Mouse (Mus musculus): ENCODE measurements around the gene Rnf114. TPM values are rescaled to one million over a fixed set of nuclear protein-coding genes. Genes with fewer than 3 reads are reported as not detected.
A peak's percentile ranks its signal among the peaks of the same experiment; 100 is the strongest.

Gene Rnf114
- polyA plus RNA-seq, 1 experiment from 2014 or later: 150 TPM

- Histone ChIP-seq H3K27ac (ENCODE audit: low read depth, low read length) (no peak overlapping the region), H3K36me3 (ENCODE audit: control insufficient read depth, insufficient read depth, low read length) (peaks cover 8% of the 10 kb centered on the region), H3K9me3 (ENCODE audit: control insufficient read depth, low read length) (no peaks in the 10 kb centered on the region), H3K4me2 (no peak overlapping the region), H3K4me1 (ENCODE audit: control insufficient read depth, insufficient read depth, low read length) (no peaks in the 10 kb centered on the region), H3K27me3 (ENCODE audit: control insufficient read depth, insufficient read depth, low read length) (no peaks in the 10 kb centered on the region), H3K4me3 (ENCODE audit: low read depth, low read length) (no peak overlapping the region), H3K9ac (ENCODE audit: low read length) (no peak overlapping the region)
- 96% methylated on average over 27 of the region's 27 CpGs for WGBS
- ATAC-seq (ENCODE audit: low FRiP score): no peak
- no peak for DNase-seq (ENCODE audit: low spot score, missing footprints)
Measured at GRCm38 (mm10) chr2:167483081-167483826, 9.2 kb upstream of the Rnf114 start.

- Histone ChIP-seq H3K27me3 (ENCODE audit: control insufficient read depth, insufficient read depth, low read length) (no peaks in the 10 kb centered on the region), H3K4me3 (ENCODE audit: low read depth, low read length) (no peak overlapping the region), H3K4me1 (ENCODE audit: control insufficient read depth, insufficient read depth, low read length) (no peaks in the 10 kb centered on the region), H3K27ac (ENCODE audit: low read depth, low read length) (no peak overlapping the region), H3K9ac (ENCODE audit: low read length) (no peak overlapping the region), H3K36me3 (ENCODE audit: control insufficient read depth, insufficient read depth, low read length) (peaks cover 8% of the 10 kb centered on the region), H3K4me2 (no peak overlapping the region), H3K9me3 (ENCODE audit: control insufficient read depth, low read length) (no peaks in the 10 kb centered on the region)
- ATAC-seq (ENCODE audit: low FRiP score) (no peak), DNase-seq (ENCODE audit: low spot score, missing footprints) (no peak)
- 94% methylated on average over 24 of the region's 24 CpGs for WGBS
Measured at GRCm38 (mm10) chr2:167483827-167484410, 8.5 kb upstream of the Rnf114 start.

DNA sequence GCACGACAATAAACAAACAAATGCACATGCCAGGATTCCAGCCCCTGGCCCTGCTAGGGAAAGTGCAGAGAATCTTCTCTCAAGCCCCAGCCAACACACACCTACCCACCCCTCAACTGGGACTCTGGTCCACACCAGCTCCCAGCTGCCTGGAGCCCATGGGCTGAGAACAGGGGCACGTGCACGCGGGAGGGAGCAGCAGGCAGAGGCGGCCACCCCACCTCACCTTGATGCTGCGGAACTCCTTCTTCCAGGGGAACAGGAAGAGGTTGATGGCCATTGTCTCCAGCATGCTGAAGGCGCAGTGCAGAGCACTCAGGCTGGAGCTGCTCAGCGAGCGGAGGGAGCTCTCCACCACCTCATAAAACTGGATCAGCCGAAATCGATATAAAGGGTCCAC lies 7.5 kb upstream of the Rnf114 start:
- DNase-seq (ENCODE audit: low spot score, missing footprints) (no peak), ATAC-seq (ENCODE audit: low FRiP score) (no peak)
- Histone ChIP-seq H3K9me3 (ENCODE audit: control insufficient read depth, low read length) (no peaks in the 10 kb centered on the region), H3K4me1 (ENCODE audit: control insufficient read depth, insufficient read depth, low read length) (no peaks in the 10 kb centered on the region), H3K36me3 (ENCODE audit: control insufficient read depth, insufficient read depth, low read length) (peaks cover 8% of the 10 kb centered on the region), H3K27me3 (ENCODE audit: control insufficient read depth, insufficient read depth, low read length) (no peaks in the 10 kb centered on the region), H3K9ac (ENCODE audit: low read length) (no peak overlapping the region), H3K27ac (ENCODE audit: low read depth, low read length) (no peak overlapping the region), H3K4me3 (ENCODE audit: low read depth, low read length) (no peak overlapping the region), H3K4me2 (no peak overlapping the region)
- 95% methylated on average over 11 of the region's 11 CpGs for WGBS

GRCm38 (mm10) chr2:167485501-167486377 lies 6.7 kb upstream of the Rnf114 start:
- Histone ChIP-seq H3K4me2 (no peak overlapping the region), H3K4me1 (ENCODE audit: control insufficient read depth, insufficient read depth, low read length) (no peaks in the 10 kb centered on the region), H3K27ac (ENCODE audit: low read depth, low read length) (no peak overlapping the region), H3K36me3 (ENCODE audit: control insufficient read depth, insufficient read depth, low read length) (peaks cover 8% of the 10 kb centered on the region), H3K9me3 (ENCODE audit: control insufficient read depth, low read length) (no peaks in the 10 kb centered on the region), H3K4me3 (ENCODE audit: low read depth, low read length) (no peak overlapping the region), H3K9ac (ENCODE audit: low read length) (no peak overlapping the region), H3K27me3 (ENCODE audit: control insufficient read depth, insufficient read depth, low read length) (no peaks in the 10 kb centered on the region)
- DNase-seq (ENCODE audit: low spot score, missing footprints) (no peak), ATAC-seq (ENCODE audit: low FRiP score) (no peak)
- WGBS: 90% methylated on average over 7 of the region's 7 CpGs

DNA sequence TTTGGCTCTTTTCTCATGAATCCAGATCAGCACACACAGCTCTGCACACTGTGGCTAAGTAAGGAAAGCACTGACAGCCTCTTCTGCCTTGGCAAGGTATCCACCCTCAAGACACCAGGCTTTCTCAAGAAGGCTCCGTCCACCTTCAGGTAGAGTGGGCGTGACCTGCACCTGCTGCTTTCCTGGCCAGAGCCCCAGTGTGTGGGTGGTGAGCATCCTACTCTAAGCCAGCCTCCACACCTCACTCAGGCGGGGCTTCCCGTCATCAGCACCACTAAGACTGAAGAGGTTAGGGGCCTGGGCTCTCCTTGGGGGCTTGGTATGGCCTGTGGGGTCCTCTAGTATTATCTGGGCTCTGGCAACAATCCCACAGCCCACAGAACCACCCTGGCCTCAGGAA lies 5.9 kb upstream of the Rnf114 start:
- Histone ChIP-seq H3K4me1 (ENCODE audit: control insufficient read depth, insufficient read depth, low read length) (peaks cover 6% of the 10 kb centered on the region), H3K4me2 (no peak overlapping the region), H3K27me3 (ENCODE audit: control insufficient read depth, insufficient read depth, low read length) (no peaks in the 10 kb centered on the region), H3K9ac (ENCODE audit: low read length) (no peak overlapping the region), H3K27ac (ENCODE audit: low read depth, low read length) (no peak overlapping the region), H3K36me3 (ENCODE audit: control insufficient read depth, insufficient read depth, low read length) (peaks cover 8% of the 10 kb centered on the region), H3K9me3 (ENCODE audit: control insufficient read depth, low read length) (no peaks in the 10 kb centered on the region), H3K4me3 (ENCODE audit: low read depth, low read length) (no peak overlapping the region)
- 93% methylated on average over 4 of the region's 4 CpGs for WGBS
- ATAC-seq (ENCODE audit: low FRiP score): no peak
- no peak for DNase-seq (ENCODE audit: low spot score, missing footprints)

GRCm38 (mm10) chr2:167487551-167487950 lies 4.9 kb upstream of the Rnf114 start:
- ATAC-seq (ENCODE audit: low FRiP score) (no peak), DNase-seq (ENCODE audit: low spot score, missing footprints) (no peak)
- Histone ChIP-seq H3K9ac (ENCODE audit: low read length) (no peak overlapping the region), H3K9me3 (ENCODE audit: control insufficient read depth, low read length) (no peaks in the 10 kb centered on the region), H3K4me1 (ENCODE audit: control insufficient read depth, insufficient read depth, low read length) (peaks cover 13% of the 10 kb centered on the region), H3K4me2 (no peak overlapping the region), H3K4me3 (ENCODE audit: low read depth, low read length) (no peak overlapping the region), H3K36me3 (ENCODE audit: control insufficient read depth, insufficient read depth, low read length) (peaks cover 7% of the 10 kb centered on the region), H3K27me3 (ENCODE audit: control insufficient read depth, insufficient read depth, low read length) (no peaks in the 10 kb centered on the region), H3K27ac (ENCODE audit: low read depth, low read length) (no peak overlapping the region)
- 90% methylated on average over 6 of the region's 6 CpGs for WGBS

DNA sequence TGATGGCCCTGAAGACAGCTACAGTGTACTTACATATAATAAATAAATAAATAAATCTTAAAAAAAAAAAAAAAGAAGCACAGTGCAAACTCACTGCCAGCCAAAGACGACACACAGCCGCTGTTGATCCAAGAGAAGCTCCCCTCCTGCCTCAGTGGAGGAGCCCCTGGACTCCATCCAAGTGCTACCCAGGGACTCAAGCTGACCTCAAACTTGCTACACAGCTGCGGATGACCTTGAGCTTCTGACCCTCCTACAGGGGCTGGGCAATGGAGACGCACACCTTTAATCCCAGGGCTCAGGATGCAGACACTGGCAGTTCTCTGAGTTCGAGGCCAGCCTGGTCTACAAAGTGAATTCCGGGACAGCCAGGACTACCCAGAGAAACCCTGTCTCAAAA lies 4.5 kb upstream of the Rnf114 start:
- Histone ChIP-seq H3K27me3 (ENCODE audit: control insufficient read depth, insufficient read depth, low read length) (no peaks in the 10 kb centered on the region), H3K4me3 (ENCODE audit: low read depth, low read length) (no peak overlapping the region), H3K4me2 (no peak overlapping the region), H3K4me1 (ENCODE audit: control insufficient read depth, insufficient read depth, low read length) (peaks cover 13% of the 10 kb centered on the region), H3K27ac (ENCODE audit: low read depth, low read length) (no peak overlapping the region), H3K9ac (ENCODE audit: low read length) (no peak overlapping the region), H3K36me3 (ENCODE audit: control insufficient read depth, insufficient read depth, low read length) (peaks cover 6% of the 10 kb centered on the region), H3K9me3 (ENCODE audit: control insufficient read depth, low read length) (no peaks in the 10 kb centered on the region)
- DNase-seq (ENCODE audit: low spot score, missing footprints) (no peak), ATAC-seq (ENCODE audit: low FRiP score) (no peak)
- WGBS: 88% methylated on average over 6 of the region's 6 CpGs

DNA sequence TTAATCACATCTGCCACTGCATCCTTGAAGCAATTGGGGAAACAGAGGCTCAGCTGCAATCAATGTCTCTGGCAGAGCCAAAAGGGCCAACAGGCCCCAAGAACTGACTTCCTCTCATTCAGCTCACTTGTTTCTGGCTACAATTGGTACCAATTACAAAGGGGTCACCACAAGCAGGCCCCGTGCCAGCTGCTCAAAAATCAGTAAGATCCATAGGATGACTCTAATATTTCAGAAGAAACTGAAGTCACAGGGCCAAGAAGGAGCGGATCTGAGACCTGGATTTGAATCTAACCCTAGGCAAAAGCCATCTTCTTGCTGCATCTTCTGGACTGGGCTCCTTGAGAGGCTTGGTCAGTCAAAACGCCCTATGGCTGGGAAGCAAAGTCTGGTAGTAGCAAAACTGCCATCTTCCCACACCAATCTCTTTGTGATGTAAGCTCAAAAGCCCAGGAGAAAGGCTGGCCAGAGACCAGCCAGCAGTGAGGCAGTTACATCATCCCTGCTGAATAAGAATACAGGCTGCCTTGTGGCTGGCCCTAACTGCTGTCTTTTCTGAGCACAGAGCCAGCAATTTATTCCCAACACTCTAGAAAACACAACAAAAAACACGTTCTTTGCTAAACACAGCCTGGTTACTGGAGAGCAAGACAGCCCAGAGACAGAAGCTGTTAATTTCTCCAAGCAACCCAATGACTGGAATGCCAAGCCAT lies 1.5 kb upstream of the Rnf114 start:
- DNase-seq (ENCODE audit: low spot score, missing footprints) (no peak), ATAC-seq (ENCODE audit: low FRiP score) (no peak)
- Histone ChIP-seq H3K4me2 (no peak overlapping the region; the same call in 1 of the 2 replicates), H3K9ac (ENCODE audit: low read length) (no peak overlapping the region), H3K36me3 (ENCODE audit: control insufficient read depth, insufficient read depth, low read length) (no peaks in the 10 kb centered on the region), H3K4me3 (ENCODE audit: low read depth, low read length) (0 out of 2 replicates have a peak overlapping the region, but pooled peaks have one; percentile 100), H3K9me3 (ENCODE audit: control insufficient read depth, low read length) (no peaks in the 10 kb centered on the region), H3K27me3 (ENCODE audit: control insufficient read depth, insufficient read depth, low read length) (no peaks in the 10 kb centered on the region), H3K27ac (ENCODE audit: low read depth, low read length) (no peak overlapping the region), H3K4me1 (ENCODE audit: control insufficient read depth, insufficient read depth, low read length) (peaks cover 16% of the 10 kb centered on the region)
- 83% methylated on average over 4 of the region's 4 CpGs for whole genome bisulfite sequencing

Data from midbrain, embryonic 11.5 days (tissue).